Mouse (Mus musculus): ENCODE data around the gene Podn. TPM values are rescaled to one million over a fixed set of nuclear protein-coding genes. Genes with fewer than 3 reads are reported as not detected.
"Not testable (repeated sequence)": the region's sequence is repeated elsewhere in the genome, so short reads cannot be mapped to it uniquely, and the experiment has no call there.

Podn gene
- total RNA-seq (2014; fragmentation: Nextera tagmentation), result 1.4 TPM in 1 of 2 replicates, not detected in the other
- 1.2 TPM in 1 of 2 replicates, not detected in the other for total RNA-seq (2017)

DNA sequence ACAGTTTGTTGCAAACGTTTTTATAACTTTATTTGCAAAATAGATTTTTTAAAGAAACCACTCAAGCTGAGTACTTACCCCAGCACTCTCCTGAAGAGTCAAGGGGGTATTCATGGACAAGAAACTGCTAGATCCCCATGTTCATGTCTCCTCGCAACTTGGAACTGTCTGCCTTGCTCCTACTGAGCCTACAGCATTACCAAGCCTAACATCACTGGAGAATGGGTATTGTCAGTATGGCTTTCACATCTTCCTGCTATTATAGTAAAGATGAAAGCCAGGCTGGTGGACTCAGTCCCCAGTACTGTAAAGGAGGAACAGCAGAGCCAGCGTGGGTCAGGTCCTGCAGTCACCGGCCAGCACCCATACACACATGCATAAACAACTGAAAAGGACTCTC, at the start of gene Podn:
Podn (minus strand) TSS at position 101 of the 400 bp plus-strand sequence.
- no peak for ATAC-seq (replicated peaks; ENCODE audit: low FRiP score, low TSS enrichment, poor library complexity, severe bottlenecking)

- ATAC-seq (replicated peaks; ENCODE audit: low FRiP score, low TSS enrichment, poor library complexity, severe bottlenecking), result not testable (repeated sequence)
Observed at GRCm38 (mm10) chr4:108145554-108145953, 49.3 kb upstream of the Podn start.

DNA sequence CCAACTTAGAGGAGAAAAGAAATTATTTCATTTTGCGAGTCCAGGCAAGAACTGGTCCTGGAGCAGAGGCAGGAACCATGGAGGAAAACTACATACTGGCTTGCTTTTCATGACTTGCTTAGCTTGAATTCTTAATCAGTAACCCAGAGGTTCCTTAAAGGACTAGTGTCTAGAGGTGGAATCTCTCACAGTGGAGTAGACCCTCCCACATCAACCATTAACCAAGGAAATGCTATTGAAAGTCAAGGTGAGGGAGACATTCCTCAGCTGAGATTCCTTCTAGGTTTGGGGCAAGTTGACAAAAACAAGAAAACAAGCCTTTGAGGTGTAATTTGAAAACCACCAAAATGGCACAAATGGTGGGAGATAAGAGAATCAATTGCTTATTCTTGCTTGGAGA, 48.6 kb upstream of the Podn start, which contains the start of gene Scp2:
Scp2 (minus strand) TSS at position 119 of the 400 bp plus-strand sequence.
- no peak for ATAC-seq (replicated peaks; ENCODE audit: low FRiP score, low TSS enrichment, poor library complexity, severe bottlenecking)

DNA sequence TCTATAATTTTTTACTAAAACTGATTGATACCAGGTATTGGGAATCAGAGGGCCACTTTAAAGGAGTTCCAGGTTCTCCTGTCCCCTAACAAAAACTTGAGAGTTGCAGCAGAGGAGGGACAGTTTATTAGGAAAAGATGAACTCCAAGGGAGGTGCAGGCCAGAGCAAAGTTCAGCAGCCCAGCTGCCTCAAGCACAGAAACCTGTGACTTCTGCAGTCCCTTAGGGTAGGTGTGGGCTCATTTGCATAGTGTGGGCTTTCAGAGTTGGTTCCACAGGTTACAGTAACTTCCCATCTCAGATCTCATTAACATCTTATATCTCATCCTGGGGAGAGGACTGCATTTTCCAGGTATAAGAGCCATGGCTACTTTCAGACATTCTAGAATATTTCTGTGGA, 47.5 kb upstream of the Podn start:
- no peak for ATAC-seq (replicated peaks; ENCODE audit: low FRiP score, low TSS enrichment, poor library complexity, severe bottlenecking)

- ATAC-seq (replicated peaks; ENCODE audit: low FRiP score, low TSS enrichment, poor library complexity, severe bottlenecking), result not testable (repeated sequence)
Observed at GRCm38 (mm10) chr4:108143178-108143577, 46.9 kb upstream of the Podn start.

DNA sequence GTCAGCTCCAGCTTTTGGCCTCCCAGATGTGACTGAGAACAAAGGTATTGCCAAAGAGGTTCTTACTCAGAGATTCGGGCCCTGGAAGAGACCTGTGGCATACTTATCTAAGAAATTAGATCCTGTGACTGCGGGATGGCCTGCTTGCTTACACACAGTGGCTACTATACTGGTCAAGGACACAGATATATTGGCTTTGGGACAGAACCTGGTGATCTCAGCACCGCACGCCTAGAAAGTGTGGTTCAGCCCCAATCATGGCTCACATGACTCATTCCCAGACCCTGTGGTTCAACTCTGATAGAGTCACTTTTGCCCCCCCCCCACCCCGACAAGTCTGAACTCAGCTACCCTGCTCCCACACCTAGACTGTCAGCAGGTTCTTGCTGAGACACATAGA, 40.7 kb upstream of the Podn start:
- ATAC-seq (replicated peaks; ENCODE audit: low FRiP score, low TSS enrichment, poor library complexity, severe bottlenecking), result no peak

DNA sequence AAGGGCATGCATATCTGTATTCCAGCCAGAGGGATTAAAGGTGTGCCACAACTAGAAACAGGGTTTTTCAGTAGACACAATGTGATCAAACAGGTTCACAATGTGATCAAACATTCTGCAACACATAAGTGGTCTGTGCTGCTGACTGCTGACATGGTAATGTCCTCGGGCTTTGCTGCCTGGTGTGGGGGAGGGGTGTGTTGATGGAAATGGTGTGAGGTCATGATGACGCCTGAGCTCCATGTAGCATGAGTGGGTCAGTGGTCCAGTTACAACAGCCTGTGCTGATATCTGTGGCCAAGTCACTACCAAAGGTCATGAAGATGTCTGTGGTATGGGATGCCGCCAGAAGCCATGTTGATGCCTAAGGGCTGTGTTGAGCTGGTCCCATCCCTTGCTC, 34.2 kb upstream of the Podn start:
- no peak for ATAC-seq (replicated peaks; ENCODE audit: low FRiP score, low TSS enrichment, poor library complexity, severe bottlenecking)

DNA sequence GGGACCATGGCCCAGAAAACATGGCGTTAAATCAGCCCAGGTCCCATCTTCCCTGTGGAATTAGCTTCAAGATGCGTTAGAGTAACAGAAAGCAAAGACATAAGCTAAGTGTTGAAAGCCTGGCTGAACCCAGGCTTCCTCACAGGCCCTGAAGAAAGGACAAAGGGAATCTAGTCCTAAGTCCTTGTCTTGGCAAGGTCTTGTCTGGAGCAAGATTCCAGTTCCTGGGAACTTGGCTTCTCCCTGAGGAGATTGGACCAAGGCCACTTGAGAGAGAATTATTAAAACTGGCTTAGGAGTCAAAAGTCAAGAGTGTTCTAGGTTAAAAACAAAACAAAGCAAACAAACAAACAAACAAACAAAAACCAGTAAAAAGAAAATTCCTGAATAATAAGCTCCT, 32.1 kb upstream of the Podn start:
- ATAC-seq (replicated peaks; ENCODE audit: low FRiP score, low TSS enrichment, poor library complexity, severe bottlenecking), result no peak

- no peak for ATAC-seq (replicated peaks; ENCODE audit: low FRiP score, low TSS enrichment, poor library complexity, severe bottlenecking)
Observed at GRCm38 (mm10) chr4:108127516-108127915, 31.3 kb upstream of the Podn start.

DNA sequence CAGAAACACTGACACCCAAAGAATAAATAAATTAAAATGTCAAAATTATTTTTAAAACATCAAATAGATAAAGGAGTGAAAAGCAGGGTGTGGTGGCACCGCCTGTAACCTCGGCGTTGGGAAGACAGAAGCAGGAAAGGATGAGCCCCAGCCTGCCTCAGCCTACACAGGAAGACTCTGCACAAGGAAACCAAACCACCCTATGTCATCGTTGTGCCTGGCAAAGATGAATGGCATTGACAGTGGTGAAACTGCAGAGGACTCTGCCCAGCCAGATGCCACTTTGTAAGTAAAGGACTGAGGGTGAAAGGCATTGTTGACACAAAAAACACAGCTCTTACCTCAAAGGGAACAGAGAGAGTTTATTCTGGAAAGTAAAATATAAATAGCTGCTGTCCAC, 30.0 kb upstream of the Podn start:
- no peak for ATAC-seq (replicated peaks; ENCODE audit: low FRiP score, low TSS enrichment, poor library complexity, severe bottlenecking)

GRCm38 (mm10) chr4:108124104-108124503, 27.9 kb upstream of the Podn start:
- no peak for ATAC-seq (replicated peaks; ENCODE audit: low FRiP score, low TSS enrichment, poor library complexity, severe bottlenecking)

DNA sequence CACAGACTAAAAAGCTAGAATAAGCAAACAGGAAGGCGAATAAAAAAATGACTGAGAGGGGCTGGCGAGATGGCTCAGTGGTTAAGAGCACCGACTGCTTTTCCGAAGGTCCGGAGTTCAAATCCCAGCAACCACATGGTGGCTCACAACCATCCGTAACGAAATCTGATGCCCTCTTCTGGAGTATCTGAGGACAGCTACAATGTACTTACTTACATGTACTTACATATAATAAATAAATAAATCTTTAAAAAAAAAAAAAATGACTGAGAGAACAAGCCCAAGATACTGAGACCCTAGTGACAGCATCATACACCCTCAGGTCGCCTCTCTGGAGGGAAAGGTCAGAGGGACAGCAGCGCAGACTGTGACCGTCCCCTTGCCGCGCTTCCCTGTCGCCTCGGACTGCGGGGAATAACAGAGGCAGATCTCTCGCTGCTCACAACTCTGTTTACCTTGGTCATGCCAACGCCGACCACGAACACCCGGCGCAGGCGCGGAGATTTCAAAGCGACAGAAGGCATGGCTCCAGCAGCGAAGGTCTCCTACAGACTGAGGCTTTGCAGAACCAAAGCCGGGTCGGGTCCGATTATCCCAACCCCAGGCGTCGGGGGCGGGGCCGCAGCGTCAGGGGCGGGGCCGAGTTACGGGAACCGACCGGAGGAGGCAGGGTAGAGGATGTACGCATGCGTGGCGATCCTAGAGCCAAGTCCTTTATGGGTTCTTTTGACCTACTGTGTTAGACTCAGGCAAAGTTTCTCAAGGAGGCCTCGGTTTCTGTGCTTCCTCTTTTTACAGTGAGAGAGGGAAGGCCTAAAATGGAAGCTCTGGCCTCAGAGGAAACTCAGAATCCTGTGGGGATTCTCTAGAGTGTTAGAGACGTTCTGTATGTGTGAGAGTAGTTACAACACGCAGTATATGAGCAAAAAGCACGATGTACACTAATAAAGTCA, 22.0 kb upstream of the Podn start:
- ATAC-seq (replicated peaks; ENCODE audit: low FRiP score, low TSS enrichment, poor library complexity, severe bottlenecking), result peak; percentile 97

GRCm38 (mm10) chr4:108117488-108117887, 21.2 kb upstream of the Podn start:
- no peak for ATAC-seq (replicated peaks; ENCODE audit: low FRiP score, low TSS enrichment, poor library complexity, severe bottlenecking)

DNA sequence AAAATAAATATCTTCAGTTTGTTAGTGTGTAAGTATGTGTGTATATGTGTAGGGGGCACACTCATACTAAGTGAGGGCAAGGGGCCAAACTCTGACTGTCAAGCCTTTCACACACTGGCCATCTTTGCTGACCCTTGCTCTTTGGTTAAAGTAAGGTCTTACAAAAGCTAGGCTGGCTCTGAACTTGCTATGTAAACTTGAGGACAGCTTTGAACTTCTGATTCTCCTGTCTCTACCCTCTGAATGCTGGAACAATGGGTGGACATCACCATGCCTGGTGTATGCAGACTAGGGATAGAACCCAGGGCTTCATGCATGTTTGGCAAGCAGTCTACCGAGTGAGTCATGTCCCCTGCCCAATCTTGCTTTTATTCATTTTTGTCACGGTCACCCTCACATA, 20.2 kb upstream of the Podn start:
- no peak for ATAC-seq (replicated peaks; ENCODE audit: low FRiP score, low TSS enrichment, poor library complexity, severe bottlenecking)

DNA sequence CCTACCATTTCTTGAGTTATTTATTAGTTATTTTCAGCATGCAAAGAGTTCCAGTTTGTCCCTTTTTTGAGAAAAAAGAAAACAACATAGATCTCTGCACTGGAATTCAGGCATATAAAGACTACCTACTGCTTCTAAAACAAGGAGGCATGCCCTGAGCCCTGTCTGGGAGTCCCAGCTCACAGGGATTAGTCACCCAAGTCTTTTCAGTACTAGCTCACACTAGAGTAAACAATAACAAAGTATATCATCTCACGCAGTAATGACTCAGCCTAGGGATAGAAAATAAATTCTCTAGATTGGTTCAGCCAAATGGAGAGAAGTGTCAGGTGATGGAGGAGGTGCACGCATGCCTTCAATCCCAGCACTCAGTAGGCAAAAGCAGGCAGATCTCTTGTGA, 14.5 kb upstream of the Podn start:
- no peak for ATAC-seq (replicated peaks; ENCODE audit: low FRiP score, low TSS enrichment, poor library complexity, severe bottlenecking)

- ATAC-seq (replicated peaks; ENCODE audit: low FRiP score, low TSS enrichment, poor library complexity, severe bottlenecking), result no peak
Observed at GRCm38 (mm10) chr4:108109728-108110127, 13.5 kb upstream of the Podn start.

- no peak for ATAC-seq (replicated peaks; ENCODE audit: low FRiP score, low TSS enrichment, poor library complexity, severe bottlenecking)
Observed at GRCm38 (mm10) chr4:108092741-108093397, 3.4 kb downstream of the Podn start.

GRCm38 (mm10) chr4:108083993-108084392, 12.3 kb downstream of the Podn start:
- no peak for ATAC-seq (replicated peaks; ENCODE audit: low FRiP score, low TSS enrichment, poor library complexity, severe bottlenecking)

DNA sequence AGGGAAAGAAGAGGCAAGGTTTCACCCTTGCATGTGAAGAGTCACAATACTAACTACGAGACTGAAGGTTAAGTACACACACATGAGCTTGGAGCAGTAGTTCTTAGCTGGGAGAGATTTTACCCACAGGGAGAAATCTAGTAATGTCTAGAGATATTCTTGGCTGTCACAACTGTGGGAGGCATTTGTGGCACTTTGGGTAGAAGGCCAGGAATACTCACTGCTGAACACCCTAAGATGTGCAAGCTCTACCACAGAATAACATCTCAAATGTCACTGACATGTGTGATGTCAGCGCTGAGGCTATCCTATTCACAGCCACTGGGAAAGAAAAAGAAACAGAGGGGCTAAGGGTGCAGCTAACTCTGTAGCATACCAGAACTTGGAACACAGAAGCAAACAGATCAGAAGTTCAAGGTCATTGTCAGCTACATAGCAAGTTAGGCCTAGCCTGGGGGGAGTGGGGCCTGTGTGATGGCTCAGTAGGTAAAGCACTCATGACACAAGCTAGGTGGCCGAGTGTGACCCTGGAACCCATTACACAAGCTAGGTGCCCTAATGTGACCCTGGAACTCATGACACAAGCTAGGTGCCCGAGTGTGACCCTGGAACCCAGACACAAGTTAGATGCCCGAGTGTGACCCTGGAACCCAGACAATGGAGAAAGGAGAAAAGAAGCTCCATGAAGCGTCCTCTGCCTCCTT, 13.1 kb downstream of the Podn start:
- no peak for ATAC-seq (replicated peaks; ENCODE audit: low FRiP score, low TSS enrichment, poor library complexity, severe bottlenecking)

GRCm38 (mm10) chr4:108082401-108082806, 13.8 kb downstream of the Podn start:
- ATAC-seq (replicated peaks; ENCODE audit: low FRiP score, low TSS enrichment, poor library complexity, severe bottlenecking), result no peak
